Mouse (Mus musculus): ENCODE measurements at regions not wholly inside any gene's neighbourhood (a gene's known extent, or its start where the extent isn't known, plus 50 kb on each side); places are given as distances from the start of the nearest gene placed in this dataset.

DNA sequence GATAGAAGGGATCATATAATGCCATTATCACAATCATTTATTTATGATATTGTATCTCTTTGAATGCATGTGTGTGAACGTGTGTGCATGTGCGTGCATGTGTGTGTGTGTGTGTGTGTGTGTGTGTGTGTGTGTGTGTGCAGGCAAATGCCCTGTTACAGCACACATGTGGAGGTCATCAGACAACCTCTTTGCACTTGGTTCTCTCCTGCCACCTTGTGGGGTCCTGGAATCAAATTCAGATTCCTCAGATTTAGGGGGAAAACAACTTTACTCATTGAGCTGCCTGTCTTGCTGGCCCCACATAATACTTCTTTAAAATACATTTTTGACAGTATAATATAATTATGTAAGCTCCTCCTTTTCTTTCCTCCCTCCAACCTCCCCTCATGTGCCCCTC is 195.7 kb upstream of the Zic1 start:
- DNase-seq (ENCODE audit: low spot score): no peak

DNA sequence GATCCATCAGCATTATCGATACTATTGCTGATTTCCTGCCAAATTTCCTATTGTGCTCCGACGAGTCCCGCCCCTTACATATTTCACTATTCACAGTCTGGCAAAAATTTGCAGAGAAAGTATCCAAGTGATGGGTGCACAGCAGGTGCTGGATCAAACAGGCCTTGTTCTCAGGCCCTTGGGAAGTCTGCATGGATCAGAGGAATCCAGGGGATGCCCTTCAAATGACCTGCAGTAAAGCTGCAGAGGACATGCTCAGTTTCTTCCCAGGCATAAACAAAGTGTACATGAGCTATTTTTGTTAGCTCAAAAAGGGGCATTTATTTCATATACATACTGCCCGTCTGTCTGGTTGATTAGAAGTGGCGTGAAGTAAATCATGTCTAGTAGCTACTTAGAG is 194.2 kb upstream of the Zic1 start:
- no peak for DNase-seq (ENCODE audit: low spot score)

DNA sequence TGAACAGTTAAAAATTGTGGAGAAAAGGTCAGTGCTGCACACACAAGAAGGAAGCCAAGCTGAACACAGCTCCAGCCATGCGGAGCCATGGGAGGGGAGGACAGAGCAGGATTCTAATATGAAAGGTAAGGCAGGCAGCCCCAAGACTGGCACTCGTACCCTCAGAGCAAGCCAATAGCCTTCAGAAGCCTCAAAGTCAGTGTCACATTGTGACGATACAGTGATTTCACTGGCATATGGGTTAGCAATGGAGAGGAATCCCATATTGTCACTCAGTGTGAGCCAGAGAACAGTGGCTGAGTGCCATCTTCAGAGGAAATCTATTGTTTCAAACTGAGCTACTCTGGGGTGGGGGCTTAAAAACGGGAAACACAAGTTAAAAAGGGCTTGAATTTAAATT is 181.4 kb upstream of the Zic1 start:
- no peak for DNase-seq (ENCODE audit: low spot score)

GRCm38 (mm10) chr9:91545402-91545801 is 179.8 kb upstream of the Zic1 start:
- DNase-seq (ENCODE audit: low spot score): no peak

GRCm38 (mm10) chr9:91528838-91529475 is 163.3 kb upstream of the Zic1 start:
- DNase-seq (ENCODE audit: low spot score): no peak

GRCm38 (mm10) chr9:91528388-91528787 is 162.8 kb upstream of the Zic1 start:
- no peak for DNase-seq (ENCODE audit: low spot score)

DNA sequence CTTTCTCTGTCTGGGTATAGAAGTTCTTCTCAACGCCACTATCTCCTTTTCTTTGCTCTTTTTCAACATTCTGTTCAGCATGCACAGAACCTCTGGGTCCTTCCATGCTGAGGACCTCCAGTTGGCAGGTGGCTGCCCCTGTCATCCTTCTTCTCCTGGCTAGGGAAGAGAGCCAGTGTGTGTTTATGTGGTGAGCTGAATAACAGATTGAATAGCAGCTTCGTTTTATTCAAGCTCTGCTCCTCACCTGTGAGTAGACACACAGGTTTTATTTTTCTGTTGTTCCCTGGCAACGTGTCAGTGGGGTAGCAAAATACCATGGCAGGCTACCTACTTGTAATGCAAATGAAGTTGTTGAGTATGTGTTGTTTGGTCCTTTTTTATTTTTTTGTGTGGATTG is 154.9 kb upstream of the Zic1 start:
- DNase-seq (ENCODE audit: low spot score): no peak

DNA sequence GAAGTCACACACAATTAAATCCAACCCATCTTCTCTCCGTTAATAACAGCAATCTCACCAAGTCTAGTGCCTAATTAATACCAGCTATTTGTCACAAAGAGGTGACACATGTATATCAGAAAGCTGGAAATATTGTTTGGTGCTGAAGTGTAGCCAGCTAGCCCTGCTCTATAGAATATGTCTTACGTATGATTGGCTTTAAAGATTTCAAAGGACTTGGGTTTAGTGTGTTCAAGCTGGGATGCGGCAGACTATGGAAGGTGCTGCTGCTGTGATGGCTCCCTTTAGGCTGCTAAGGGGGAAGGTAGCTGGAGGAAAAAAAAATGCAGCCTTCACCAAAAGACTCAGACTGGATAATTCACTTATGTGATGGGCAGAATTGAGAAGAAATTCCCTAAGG is 144.1 kb upstream of the Zic1 start:
- DNase-seq (ENCODE audit: low spot score): no peak

GRCm38 (mm10) chr9:91503657-91504329 is 138.2 kb upstream of the Zic1 start:
- DNase-seq (ENCODE audit: low spot score): no peak

- no peak for DNase-seq (ENCODE audit: low spot score)
Observed at GRCm38 (mm10) chr9:91476596-91476995, 111.0 kb upstream of the Zic1 start.

GRCm38 (mm10) chr9:91462713-91463425 is 97.3 kb upstream of the Zic1 start:
- no peak for DNase-seq (ENCODE audit: low spot score)

GRCm38 (mm10) chr9:91459921-91460320 is 94.3 kb upstream of the Zic1 start:
- no peak for DNase-seq (ENCODE audit: low spot score)

- no peak for DNase-seq (ENCODE audit: low spot score)
Observed at GRCm38 (mm10) chr9:91456843-91457242, 91.2 kb upstream of the Zic1 start.

DNA sequence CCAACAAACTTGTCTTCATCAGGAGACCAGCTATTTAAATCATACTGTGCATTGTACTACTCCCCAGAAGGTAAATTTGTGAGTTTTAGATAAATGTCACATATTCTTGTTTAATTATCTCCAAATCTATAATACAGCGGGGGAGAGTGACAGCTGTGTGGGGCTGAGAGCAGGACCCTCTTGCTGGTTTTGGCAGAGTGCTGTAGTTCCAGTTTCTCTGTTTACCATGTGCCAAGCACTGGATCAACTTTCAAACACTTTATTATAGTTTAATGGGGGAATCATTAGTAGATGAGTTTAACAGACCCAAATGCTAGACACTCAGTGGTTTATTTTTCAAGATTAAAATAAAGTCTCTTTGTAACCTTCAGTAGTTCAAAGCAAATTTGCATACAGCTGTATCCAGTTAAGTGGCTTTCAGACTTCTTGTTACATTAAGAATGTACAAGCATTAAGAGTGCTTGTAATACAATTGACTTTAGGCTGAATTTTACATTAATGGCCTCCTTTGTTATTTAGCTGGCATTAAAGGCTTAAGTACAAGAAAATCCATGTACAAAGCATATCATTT is 90.7 kb upstream of the Zic1 start:
- DNase-seq (ENCODE audit: low spot score): no peak

DNA sequence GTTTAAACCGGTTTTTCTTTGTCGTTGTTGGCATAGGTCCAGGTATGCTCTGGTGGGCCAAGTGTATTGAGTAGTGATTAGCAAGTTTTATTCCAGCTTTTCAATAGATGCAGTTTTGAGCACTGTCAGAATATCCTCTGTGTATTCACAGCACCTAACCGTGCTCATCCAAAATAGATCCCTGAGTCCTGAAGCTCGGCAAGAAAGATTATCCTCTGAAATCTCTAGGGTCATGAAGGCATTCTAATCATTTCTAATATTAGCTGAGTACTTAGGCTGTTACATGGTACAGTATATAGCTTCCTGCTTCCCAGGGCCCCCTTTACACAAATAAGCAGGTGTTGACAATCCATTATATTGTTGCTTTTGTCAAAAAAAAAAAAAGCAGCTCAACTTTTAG is 73.5 kb upstream of the Zic1 start:
- no peak for DNase-seq (ENCODE audit: low spot score)
